Comparison of ENCODE assay signal across 22 mouse cellular contexts in the genomic region with DNA sequence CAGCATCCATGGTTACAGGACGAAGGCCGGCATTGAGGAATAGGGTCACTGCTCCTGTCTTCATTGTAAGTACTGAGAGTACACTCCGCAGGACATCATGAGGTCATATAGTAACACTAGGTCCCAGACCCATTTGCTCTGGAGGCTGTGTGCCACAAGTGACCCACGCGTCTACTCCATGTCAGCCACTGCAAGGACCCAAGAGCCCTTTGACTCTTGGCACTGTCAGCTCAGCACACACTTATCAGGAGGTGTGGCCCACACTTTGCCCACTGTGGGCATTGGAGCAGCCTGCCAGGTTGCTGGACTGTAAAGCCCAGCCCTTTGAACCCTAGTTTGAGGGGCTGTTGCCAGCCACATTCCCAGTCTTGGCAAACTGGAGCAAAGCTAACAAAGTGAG. TPM values are rescaled to one million over a fixed set of nuclear protein-coding genes. Genes with fewer than 3 reads are reported as not detected.
DNase-seq lines count a peak whose midpoint lies in the region; ATAC-seq and TF ChIP-seq lines count a peak whose summit lies in the region.
"Had no signal": no experiment of that assay in that cellular context is flagged by ENCODE, and none has a peak within 500 bp of the region (broad histone marks: within the 10 kb centered on the region; RNA-seq: fewer than 3 reads in every experiment).

No protein-coding gene starts in this region.

- peaks cover 22% of the 10 kb centered on the region for H3K4me1 ChIP-seq in intestine, embryonic 16.5 days (ENCODE audit: control insufficient read depth, insufficient read depth, low read length)
- peaks cover 24% of the 10 kb centered on the region for H3K4me1 ChIP-seq in intestine, embryonic 15.5 days (replicated peaks)
- 0 out of 2 replicates have a peak, but pooled peaks cover 4% of the 10 kb centered on the region for H3K4me1 ChIP-seq in intestine, postnatal 0 days (replicated peaks; ENCODE audit: control insufficient read depth, insufficient read depth, low read length)
- H3K4me1 ChIP-seq in stomach, postnatal 0 days (replicated peaks; ENCODE audit: control insufficient read depth, insufficient read depth), result no peaks in the 10 kb centered on the region

- no peaks in the 10 kb centered on the region for H3K9me3 ChIP-seq in intestine, embryonic 16.5 days (ENCODE audit: control insufficient read depth, low read length)
- no peaks in the 10 kb centered on the region for H3K9me3 ChIP-seq in intestine, embryonic 15.5 days
- no peaks in the 10 kb centered on the region for H3K9me3 ChIP-seq in intestine, postnatal 0 days (ENCODE audit: control insufficient read depth)
- no peaks in the 10 kb centered on the region for H3K9me3 ChIP-seq in stomach, postnatal 0 days (ENCODE audit: control insufficient read depth, low read length)
- H3K9me3 ChIP-seq: embryonic facial prominence, embryonic 12.5 days; hindbrain, embryonic 15.5 days; limb, embryonic 12.5 days; liver, embryonic 12.5 days; lung, embryonic 15.5 days; megakaryocyte, embryonic 14.5 days; midbrain, embryonic 13.5 days had no signal

- H3K4me3 ChIP-seq in intestine, embryonic 16.5 days (ENCODE audit: low read length), result no peak overlapping the region
- H3K4me3 ChIP-seq in intestine, embryonic 15.5 days (replicated peaks), result no peak overlapping the region
- no peak overlapping the region for H3K4me3 ChIP-seq in intestine, postnatal 0 days (ENCODE audit: low read depth, low read length)
- no peak overlapping the region for H3K4me3 ChIP-seq in stomach, postnatal 0 days (ENCODE audit: low read depth, low read length)
- H3K4me3 ChIP-seq: embryonic facial prominence, embryonic 12.5 days; gastrocnemius, adult 2 months; hindbrain, embryonic 15.5 days; layer of hippocampus, adult 2 months; limb, embryonic 12.5 days; liver, embryonic 12.5 days; lung, embryonic 15.5 days; megakaryocyte, embryonic 14.5 days; midbrain, embryonic 13.5 days had no signal

- TF ChIP-seq EP300 in stomach, postnatal 0 days (optimal IDR thresholded peaks at IDR 0.05), result no peak

- H3K9ac ChIP-seq in intestine, embryonic 16.5 days (ENCODE audit: low read depth, low read length), result 0 out of 2 replicates have a peak overlapping the region, but pooled peaks have one; percentile 21
- H3K9ac ChIP-seq in intestine, embryonic 15.5 days, result no peak overlapping the region
- no peak overlapping the region for H3K9ac ChIP-seq in intestine, postnatal 0 days (ENCODE audit: low read depth, low read length)
- no peak overlapping the region for H3K9ac ChIP-seq in stomach, postnatal 0 days (ENCODE audit: low read length)
- H3K9ac ChIP-seq: embryonic facial prominence, embryonic 12.5 days; hindbrain, embryonic 15.5 days; limb, embryonic 12.5 days; liver, embryonic 12.5 days; lung, embryonic 15.5 days had no signal

- H3K4me2 ChIP-seq in intestine, embryonic 16.5 days (ENCODE audit: low read depth, low read length), result no peak overlapping the region
- no peak overlapping the region for H3K4me2 ChIP-seq in intestine, embryonic 15.5 days (replicated peaks)
- H3K4me2 ChIP-seq in intestine, postnatal 0 days (replicated peaks; ENCODE audit: low read depth), result no peak overlapping the region
- no peak overlapping the region for H3K4me2 ChIP-seq in stomach, postnatal 0 days (replicated peaks; ENCODE audit: low read depth)
- H3K4me2 ChIP-seq: embryonic facial prominence, embryonic 12.5 days; hindbrain, embryonic 15.5 days; limb, embryonic 12.5 days; liver, embryonic 12.5 days; lung, embryonic 15.5 days; midbrain, embryonic 13.5 days had no signal

- H3K27me3 ChIP-seq in intestine, embryonic 16.5 days (replicated peaks; ENCODE audit: control insufficient read depth, insufficient read depth, low read length), result no peaks in the 10 kb centered on the region
- H3K27me3 ChIP-seq in intestine, embryonic 15.5 days (replicated peaks), result no peaks in the 10 kb centered on the region
- no peaks in the 10 kb centered on the region for H3K27me3 ChIP-seq in intestine, postnatal 0 days (replicated peaks; ENCODE audit: control insufficient read depth, insufficient read depth, low read length)
- no peaks in the 10 kb centered on the region for H3K27me3 ChIP-seq in stomach, postnatal 0 days (ENCODE audit: control insufficient read depth, insufficient read depth, low read length)
- H3K27me3 ChIP-seq: embryonic facial prominence, embryonic 12.5 days; hindbrain, embryonic 15.5 days; limb, embryonic 12.5 days; liver, embryonic 12.5 days; lung, embryonic 15.5 days; megakaryocyte, embryonic 14.5 days had no signal

- no peaks in the 10 kb centered on the region for H3K36me3 ChIP-seq in intestine, embryonic 16.5 days (ENCODE audit: control insufficient read depth, insufficient read depth, low read length)
- H3K36me3 ChIP-seq in intestine, embryonic 15.5 days, result peaks cover 4% of the 10 kb centered on the region; the same call in 1 of the 2 replicates
- H3K36me3 ChIP-seq in intestine, postnatal 0 days (ENCODE audit: control insufficient read depth, insufficient read depth), result no peaks in the 10 kb centered on the region; the same call in 1 of the 2 replicates
- no peaks in the 10 kb centered on the region for H3K36me3 ChIP-seq in stomach, postnatal 0 days (ENCODE audit: control insufficient read depth, insufficient read depth, low read length)
- H3K36me3 ChIP-seq: hindbrain, embryonic 15.5 days; midbrain, embryonic 13.5 days had no signal

- peak; percentile 73 for DNase-seq in kidney, postnatal 10 days
- peak; percentile 12 for DNase-seq in lung, postnatal 14 days
- no peak for DNase-seq in stomach, postnatal 0 days (ENCODE audit: low spot score)
- DNase-seq in left cerebral cortex, postnatal 25 days (ENCODE audit: low spot score in 2 of 2), result no peak
- DNase-seq: adrenal gland, postnatal 25 days; cerebellum, adult 8-10 months; gastrocnemius, adult 2 months; layer of hippocampus, postnatal 36 days; thymus, postnatal 14 days had no signal

- 86% methylated on average over 5 of the region's 5 CpGs for WGBS in intestine, embryonic 16.5 days
- 89% methylated on average over 5 of the region's 5 CpGs for WGBS in intestine, embryonic 15.5 days
- 83% methylated on average over 5 of the region's 5 CpGs for WGBS in intestine, postnatal 0 days
- 95% methylated on average over 5 of the region's 5 CpGs for WGBS in stomach, postnatal 0 days

- no peak overlapping the region for H3K27ac ChIP-seq in intestine, embryonic 16.5 days (ENCODE audit: low read length)
- H3K27ac ChIP-seq in intestine, embryonic 15.5 days, result no peak overlapping the region
- no peak overlapping the region for H3K27ac ChIP-seq in intestine, postnatal 0 days (ENCODE audit: low read depth, low read length)
- no peak overlapping the region for H3K27ac ChIP-seq in stomach, postnatal 0 days (replicated peaks)
- H3K27ac ChIP-seq: embryonic facial prominence, embryonic 12.5 days; gastrocnemius, adult 2 months; hindbrain, embryonic 15.5 days; layer of hippocampus, adult 2 months; limb, embryonic 12.5 days; liver, embryonic 12.5 days; lung, embryonic 15.5 days; midbrain, embryonic 13.5 days had no signal

- intact Hi-C loops in left cerebral cortex, postnatal 25 days (cut with DNase I), result no loop called here

- no peak for ATAC-seq in intestine, embryonic 16.5 days
- no peak for ATAC-seq in intestine, embryonic 15.5 days
- ATAC-seq in intestine, postnatal 0 days, result peak; percentile 35
- no peak for ATAC-seq in stomach, postnatal 0 days (ENCODE audit: low FRiP score, low TSS enrichment)
- ATAC-seq: liver, embryonic 12.5 days; midbrain, embryonic 13.5 days had no signal

- no peak for TF ChIP-seq CTCF in intestine, postnatal 0 days (IDR thresholded peaks at IDR 0.05; ENCODE audit: low read depth)
- TF ChIP-seq CTCF in stomach, postnatal 0 days (IDR thresholded peaks at IDR 0.05; ENCODE audit: low read depth), result no peak

RNA-seq across cellular contexts. Expression of a gene that starts 4.0 kb away (rescaled TPM):
- 26.9 and 32.5 TPM in 2 replicates for polyA plus RNA-seq in intestine, embryonic 16.5 days (2015; fragmentation: Nextera tagmentation; extraction: Ambion mirVana)
- 23.3 and 26.9 TPM in 2 replicates for polyA plus RNA-seq in intestine, embryonic 15.5 days (2015; fragmentation: Nextera tagmentation; extraction: Ambion mirVana)
- polyA plus RNA-seq in intestine, postnatal 0 days (2015; fragmentation: Nextera tagmentation; extraction: Ambion mirVana), result 89.6 and 97.9 TPM in 2 replicates
- polyA plus RNA-seq in stomach, postnatal 0 days (2015; fragmentation: Nextera tagmentation; extraction: Ambion mirVana), result 28.4 and 33.6 TPM in 2 replicates
- 10 to 100 TPM; 15.1 to 15.9 TPM for total RNA-seq in left cerebral cortex, postnatal 25 days (2021)

RNA-seq across cellular contexts. Expression of a gene that starts 12.0 kb away (rescaled TPM):
- 173 and 177 TPM in 2 replicates for polyA plus RNA-seq in intestine, embryonic 16.5 days (2015; fragmentation: Nextera tagmentation; extraction: Ambion mirVana)
- polyA plus RNA-seq in intestine, embryonic 15.5 days (2015; fragmentation: Nextera tagmentation; extraction: Ambion mirVana), result 183 and 190 TPM in 2 replicates
- 63.2 and 63.7 TPM in 2 replicates for polyA plus RNA-seq in intestine, postnatal 0 days (2015; fragmentation: Nextera tagmentation; extraction: Ambion mirVana)
- 85.6 and 97.0 TPM in 2 replicates for polyA plus RNA-seq in stomach, postnatal 0 days (2015; fragmentation: Nextera tagmentation; extraction: Ambion mirVana)
- total RNA-seq in left cerebral cortex, postnatal 25 days (2021), result 1 to 10 TPM; 2.1 to 2.3 TPM

RNA-seq across cellular contexts. Expression of a gene that starts 17.6 kb away (rescaled TPM):
- 459 and 477 TPM in 2 replicates for polyA plus RNA-seq in intestine, embryonic 16.5 days (2015; fragmentation: Nextera tagmentation; extraction: Ambion mirVana)
- polyA plus RNA-seq in intestine, embryonic 15.5 days (2015; fragmentation: Nextera tagmentation; extraction: Ambion mirVana), result 449 and 476 TPM in 2 replicates
- polyA plus RNA-seq in intestine, postnatal 0 days (2015; fragmentation: Nextera tagmentation; extraction: Ambion mirVana), result 458 and 495 TPM in 2 replicates
- polyA plus RNA-seq in stomach, postnatal 0 days (2015; fragmentation: Nextera tagmentation; extraction: Ambion mirVana), result 368 and 397 TPM in 2 replicates
- 100 to 1,000 TPM in 1 of 2 experiments, 10 to 100 TPM in 1; 98.1 to 103 TPM for total RNA-seq in left cerebral cortex, postnatal 25 days (2021)

RNA-seq across cellular contexts. Expression of a gene that starts 20.2 kb away (rescaled TPM):
- polyA plus RNA-seq in intestine, embryonic 16.5 days (2015; fragmentation: Nextera tagmentation; extraction: Ambion mirVana), result 67.0 and 88.7 TPM in 2 replicates
- 36.1 and 42.8 TPM in 2 replicates for polyA plus RNA-seq in intestine, embryonic 15.5 days (2015; fragmentation: Nextera tagmentation; extraction: Ambion mirVana)
- 535 and 618 TPM in 2 replicates for polyA plus RNA-seq in intestine, postnatal 0 days (2015; fragmentation: Nextera tagmentation; extraction: Ambion mirVana)
- polyA plus RNA-seq in stomach, postnatal 0 days (2015; fragmentation: Nextera tagmentation; extraction: Ambion mirVana), result 22.5 and 24.8 TPM in 2 replicates
- 10 to 100 TPM; 24.8 to 27.7 TPM for total RNA-seq in left cerebral cortex, postnatal 25 days (2021)
- total RNA-seq: hematopoietic stem cell, adult 5-6 weeks; monocyte, adult 5-6 weeks had no signal

RNA-seq across cellular contexts. Expression of a gene that starts 34.9 kb away (rescaled TPM):
- 222 and 227 TPM in 2 replicates for polyA plus RNA-seq in intestine, embryonic 16.5 days (2015; fragmentation: Nextera tagmentation; extraction: Ambion mirVana)
- polyA plus RNA-seq in intestine, embryonic 15.5 days (2015; fragmentation: Nextera tagmentation; extraction: Ambion mirVana), result 166 and 192 TPM in 2 replicates
- 150 and 161 TPM in 2 replicates for polyA plus RNA-seq in intestine, postnatal 0 days (2015; fragmentation: Nextera tagmentation; extraction: Ambion mirVana)
- 88.1 and 93.1 TPM in 2 replicates for polyA plus RNA-seq in stomach, postnatal 0 days (2015; fragmentation: Nextera tagmentation; extraction: Ambion mirVana)
- 100 to 1,000 TPM; 125 to 133 TPM for total RNA-seq in left cerebral cortex, postnatal 25 days (2021)

Comparison
In these comparisons a context has a peak if more than half of its experiments do, and no peak if none do; other contexts are left out.
1. DNase-seq: peak in kidney, postnatal 10 days (single experiment) and lung, postnatal 14 days (single experiment); none in stomach, postnatal 0 days (single experiment) and left cerebral cortex, postnatal 25 days (0 of 2).